Mouse (Mus musculus): Measurements from ENCODE around the gene Usp2.

DNA sequence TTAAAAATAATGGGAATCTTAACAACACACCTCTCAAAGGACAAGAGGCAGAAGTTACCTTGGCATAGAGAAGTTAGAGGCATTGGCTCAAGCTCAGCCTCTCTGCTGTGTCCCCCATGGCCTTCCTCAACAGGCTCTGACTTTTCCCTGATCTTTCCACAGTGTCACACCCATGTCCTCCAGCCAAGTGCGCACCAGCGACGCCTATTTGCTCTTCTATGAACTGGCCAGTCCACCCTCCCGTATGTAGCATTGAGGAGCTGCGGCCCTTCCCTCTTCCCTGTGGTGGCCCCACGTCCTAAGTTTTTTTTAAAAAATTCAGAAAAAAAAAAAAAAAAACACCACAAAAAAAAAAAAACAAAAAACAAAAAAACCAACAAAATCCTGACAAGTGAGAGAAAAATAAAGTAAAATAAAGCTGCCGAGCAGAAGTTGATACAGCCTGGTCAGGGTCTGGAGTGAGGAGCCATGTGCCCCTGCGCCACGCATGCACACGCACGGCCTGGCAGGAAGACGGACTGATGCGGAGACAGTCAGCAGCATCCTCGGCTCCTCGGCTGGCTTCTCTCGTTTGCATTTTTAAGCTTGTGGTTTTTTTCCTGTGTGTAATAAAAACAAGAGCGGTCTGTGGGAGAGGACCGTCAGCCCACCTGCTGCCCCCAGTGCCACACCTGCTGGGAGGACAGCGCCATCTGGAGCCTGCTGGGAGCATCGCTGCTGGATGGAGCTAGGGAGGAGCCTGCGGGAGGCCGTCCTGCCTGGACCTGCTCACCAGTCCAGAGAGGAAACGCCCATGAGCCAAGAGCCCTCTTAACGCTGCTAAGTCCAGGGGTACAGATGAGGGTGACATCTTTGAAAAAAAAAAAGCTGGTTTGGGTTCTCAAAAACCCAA is 27.0 kb downstream of the Usp2 start:
- TF ChIP-seq GATA1 (IDR thresholded peaks at IDR 0.05; ENCODE audit: borderline replicate concordance, low read length) (no peak), FLI1 (IDR thresholded peaks at IDR 0.05; ENCODE audit: low read length) (no peak)
